Mouse (Mus musculus) monocyte, adult 5-6 weeks (primary cell): ENCODE data around the gene Arfip2. TPM values are rescaled to one million over a fixed set of nuclear protein-coding genes. Genes with fewer than 3 reads are reported as not detected.

Source experiments
- ATAC-seq: fragments of 153-309, 156-312 bp; replicated peaks from 2 replicates; pipeline ENCODE4 v1.8.0; 2017; ENCODE audit warnings: mild to moderate bottlenecking; ENCODE audit not compliant: low TSS enrichment, insufficient number of reproducible peaks, severe bottlenecking, poor library complexity, low FRiP score
- total RNA-seq: library from RNA; stranded (forward); fragments of 200-1000, 200-491, 200-594 nt; gene quantifications from 3 replicates; pipeline ENCODE4 v1.2.3, GENCODE M21; 2017

Gene Arfip2
- total RNA-seq = 35.1 to 41.9 TPM (median 38.1 TPM) in 3 replicates

DNA sequence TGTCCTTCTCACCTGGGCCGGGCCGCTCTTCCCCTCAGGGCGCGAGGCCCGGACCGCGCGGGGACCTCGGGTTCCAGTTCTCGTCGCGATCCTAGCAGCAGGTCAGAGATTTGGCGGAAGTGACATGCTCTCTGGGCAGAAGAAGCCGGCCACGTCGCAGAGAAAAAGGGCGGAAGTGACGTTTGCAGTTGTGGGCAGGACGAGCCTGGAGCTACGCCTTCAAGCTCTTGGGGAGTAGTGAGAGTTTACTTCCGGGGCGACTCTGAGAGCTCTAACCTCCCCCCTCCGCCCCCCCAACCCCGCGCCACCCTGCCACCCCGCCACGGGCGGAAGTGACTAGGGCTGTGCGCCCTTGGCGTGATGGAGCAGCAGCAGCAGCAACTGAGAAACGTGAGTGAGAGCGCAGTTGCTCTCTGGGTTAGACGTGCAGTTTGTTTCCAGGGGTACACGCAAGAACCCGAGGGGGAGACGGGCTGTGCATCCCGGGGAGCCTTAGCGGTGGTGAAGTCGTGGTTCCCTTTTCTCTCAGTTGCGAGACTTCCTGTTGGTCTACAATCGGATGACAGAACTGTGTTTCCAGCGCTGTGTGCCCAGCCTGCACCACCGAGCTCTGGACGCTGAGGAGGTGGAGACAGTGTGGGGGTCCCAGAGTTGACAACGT lies at the start of gene Arfip2, which contains the start of gene Gm45799:
Arfip2 (minus strand) TSS at position 184 of the 661 bp plus-strand sequence.
Gm45799 (plus strand) TSS at position 320 of the 661 bp plus-strand sequence.
- ATAC-seq = peak; percentile 91

DNA sequence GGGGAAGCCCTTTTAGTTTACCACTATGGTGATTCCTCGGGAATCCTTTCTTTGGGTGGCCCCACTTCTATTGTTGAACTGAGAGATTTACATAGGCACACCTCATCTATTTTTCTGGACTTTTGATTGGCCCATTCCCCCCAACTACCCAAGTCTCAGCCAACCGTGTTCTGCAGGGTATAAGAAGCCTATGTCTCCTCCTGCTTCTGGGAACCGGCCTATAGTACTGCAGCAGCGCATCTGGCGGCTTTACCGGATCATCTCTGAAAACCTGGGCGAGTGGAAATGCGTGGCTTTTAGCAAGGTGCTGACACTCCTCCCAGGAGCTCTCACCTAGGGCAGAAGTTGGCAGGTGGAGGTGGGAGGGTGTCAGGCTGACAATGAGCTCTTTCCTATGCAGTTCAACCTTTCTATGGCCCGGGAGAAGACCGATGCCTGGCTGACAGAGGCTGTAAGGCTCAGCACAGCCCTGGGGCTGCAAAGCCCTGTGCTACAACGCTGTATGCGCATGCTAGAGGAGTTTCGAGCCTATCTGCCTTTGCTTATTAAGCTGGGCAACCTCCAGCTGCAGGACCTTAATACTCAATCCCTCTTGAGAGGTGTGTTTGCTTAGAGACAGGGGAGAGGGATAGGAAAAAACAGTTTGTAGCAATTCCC lies 45.5 kb upstream of the Arfip2 start:
- no peak for ATAC-seq

DNA sequence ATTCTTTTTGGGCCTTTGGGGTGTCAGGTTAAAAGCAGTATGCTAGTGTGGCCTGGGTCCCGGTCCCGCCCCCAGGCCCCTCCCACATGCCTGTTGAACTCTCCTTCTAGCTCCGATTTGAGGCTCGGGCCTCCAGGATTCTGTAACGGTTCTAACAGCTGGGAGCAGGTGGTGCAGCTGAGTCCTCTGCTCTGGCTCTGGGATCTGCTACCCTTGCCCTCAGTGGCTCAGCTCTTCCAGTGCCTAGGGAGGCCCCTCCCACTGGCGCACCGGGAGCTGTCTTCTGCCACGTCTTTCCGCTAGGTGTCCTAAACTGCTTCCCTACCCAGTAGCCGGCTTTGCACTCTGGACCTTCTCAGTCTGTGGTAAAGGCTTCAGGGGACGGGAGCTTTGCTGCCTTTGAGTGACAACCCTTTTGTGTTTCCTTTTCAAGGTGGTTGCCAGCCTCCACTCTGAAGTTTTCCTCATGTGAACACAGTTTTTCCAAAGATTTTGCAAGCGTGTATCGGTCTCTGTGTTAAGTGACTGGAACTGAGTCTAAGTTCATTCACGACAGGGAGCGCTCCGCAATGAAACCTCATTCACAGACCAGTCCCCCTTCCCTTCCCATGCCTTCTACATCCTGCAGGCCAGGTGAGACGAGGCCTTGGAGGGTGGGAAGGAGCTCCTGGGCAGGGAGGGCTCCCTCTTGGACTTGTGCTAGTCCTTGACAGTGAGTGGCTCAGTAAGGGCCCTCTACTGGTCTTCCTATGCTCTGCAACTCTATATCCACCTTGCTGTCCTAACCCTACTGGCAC lies 10.6 kb upstream of the Arfip2 start, which contains the start of gene Dnhd1:
Dnhd1 (plus strand) TSS at position 189 of the 797 bp plus-strand sequence.
- peak; percentile 85 for ATAC-seq

DNA sequence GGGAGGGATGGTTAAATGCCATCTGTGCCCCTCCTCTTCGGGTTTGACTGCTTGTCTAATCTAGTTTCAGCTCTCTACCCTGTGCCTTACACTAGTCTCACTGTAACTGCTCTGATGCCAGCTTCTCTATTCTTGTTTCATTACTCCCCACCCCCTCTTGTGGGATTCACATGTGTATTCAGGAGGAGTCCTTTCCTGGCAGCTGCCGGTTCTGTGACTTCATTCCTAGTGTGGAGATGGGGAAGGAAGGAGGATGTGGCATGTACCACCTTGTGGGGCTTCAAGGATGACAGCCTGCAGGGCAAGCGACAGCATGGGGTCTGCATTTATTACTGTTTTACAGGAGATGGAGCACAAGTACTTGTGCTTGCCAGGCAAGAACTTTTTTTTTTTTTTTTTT lies 1.7 kb upstream of the Arfip2 start:
- no peak for ATAC-seq

DNA sequence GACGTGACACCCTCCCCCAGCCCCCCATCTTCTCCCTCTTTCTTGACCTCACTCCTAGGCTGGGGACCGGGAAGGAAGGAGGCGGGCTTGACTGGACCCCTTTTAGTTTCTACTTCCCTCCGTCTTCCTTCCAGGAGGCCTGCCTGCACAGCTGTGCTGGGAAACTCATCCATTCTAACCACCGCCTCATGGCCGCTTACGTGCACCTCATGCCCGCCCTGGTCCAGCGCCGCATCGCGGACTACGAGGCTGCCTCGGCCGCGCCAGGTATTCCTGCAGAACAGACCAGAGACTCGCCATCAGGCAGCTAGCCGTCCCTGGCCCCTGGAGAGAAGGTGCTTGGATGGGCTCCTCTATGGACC lies 659 bp upstream of the Arfip2 start:
- ATAC-seq = no peak; the same call in 1 of the 2 replicates

DNA sequence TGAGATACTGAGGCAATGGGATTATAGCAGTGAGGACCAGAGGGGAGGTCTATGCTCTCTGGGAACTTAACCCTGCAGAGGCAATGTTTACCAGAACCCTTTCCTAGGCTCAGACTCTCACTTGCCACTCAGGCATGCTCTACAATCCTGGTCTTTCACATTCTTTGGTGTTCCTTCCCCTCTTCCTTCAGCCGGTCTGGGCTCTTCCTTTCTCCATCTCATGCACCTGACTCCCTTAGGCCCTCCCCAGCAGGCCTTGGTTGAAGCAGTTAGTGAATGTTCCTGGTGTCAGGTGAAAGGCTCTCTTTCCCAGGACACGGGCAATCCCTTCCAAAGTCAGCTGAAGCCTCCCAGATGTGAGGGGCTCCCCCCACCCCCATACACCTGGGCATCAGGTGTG lies 460 bp downstream of the Arfip2 start, which contains the start of gene Timm10b:
Timm10b (plus strand) TSS at position 301 of the 400 bp plus-strand sequence.
- ATAC-seq = 0 out of 2 replicates have a peak, but pooled peaks have one; percentile 0

DNA sequence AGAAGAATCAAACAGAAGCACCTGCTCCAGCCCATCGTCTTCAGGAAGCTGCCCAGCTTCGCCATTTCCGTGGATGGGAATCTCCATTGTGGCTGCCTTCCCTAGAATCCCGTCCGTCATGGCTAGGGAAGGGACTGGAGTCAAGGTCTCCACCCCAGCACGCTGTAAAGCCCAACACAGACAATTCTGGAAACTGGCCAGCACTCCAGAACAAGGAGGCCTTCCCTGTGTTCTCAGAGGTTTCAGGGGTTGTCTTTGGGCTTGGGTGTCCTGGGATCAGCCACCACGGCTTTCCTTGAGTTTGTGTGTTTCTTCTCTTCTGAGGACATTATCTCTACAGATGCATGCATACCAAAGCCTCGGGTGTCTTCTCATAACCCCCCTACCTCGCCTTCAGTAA lies 912 bp downstream of the Arfip2 start:
- ATAC-seq = no peak

DNA sequence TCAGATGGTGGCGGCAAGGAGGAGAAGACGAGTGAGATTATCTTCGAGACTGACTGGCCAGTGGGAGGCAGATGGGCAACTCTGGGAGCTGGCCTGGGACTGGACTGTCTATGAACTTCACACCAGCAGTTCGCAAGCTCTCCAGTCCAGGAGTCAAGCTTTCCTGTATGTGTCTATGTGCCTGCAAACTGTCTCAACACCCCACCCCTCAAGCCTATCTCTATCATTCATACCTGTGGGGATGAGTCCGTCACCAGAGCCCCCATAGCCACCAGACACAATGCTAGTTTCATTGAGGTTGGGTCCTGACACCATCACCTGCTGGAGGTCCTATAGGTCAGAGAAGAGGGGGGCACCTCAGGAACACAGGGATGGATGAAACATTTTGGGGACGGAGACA lies 1.4 kb downstream of the Arfip2 start:
- no peak for ATAC-seq

DNA sequence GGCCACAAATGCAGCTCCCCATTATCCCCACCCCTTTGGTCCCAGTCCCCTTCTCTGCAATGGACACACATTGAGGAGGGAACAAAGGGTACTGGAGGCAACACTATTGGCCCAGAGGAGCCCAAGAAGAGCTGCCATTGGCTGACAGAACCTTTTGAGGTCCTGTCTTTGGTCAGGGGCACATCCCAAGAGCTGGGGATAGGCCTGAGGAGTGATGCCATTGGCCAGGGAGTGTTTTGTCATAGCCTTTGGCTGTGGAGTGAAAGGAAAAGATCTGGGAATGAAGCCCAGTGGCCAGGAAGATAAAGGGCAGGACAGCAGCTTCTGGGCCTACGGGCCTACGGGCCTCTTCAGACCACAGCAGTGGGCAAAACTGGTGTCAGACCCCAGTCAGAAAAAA lies 4.5 kb downstream of the Arfip2 start:
- no peak for ATAC-seq

DNA sequence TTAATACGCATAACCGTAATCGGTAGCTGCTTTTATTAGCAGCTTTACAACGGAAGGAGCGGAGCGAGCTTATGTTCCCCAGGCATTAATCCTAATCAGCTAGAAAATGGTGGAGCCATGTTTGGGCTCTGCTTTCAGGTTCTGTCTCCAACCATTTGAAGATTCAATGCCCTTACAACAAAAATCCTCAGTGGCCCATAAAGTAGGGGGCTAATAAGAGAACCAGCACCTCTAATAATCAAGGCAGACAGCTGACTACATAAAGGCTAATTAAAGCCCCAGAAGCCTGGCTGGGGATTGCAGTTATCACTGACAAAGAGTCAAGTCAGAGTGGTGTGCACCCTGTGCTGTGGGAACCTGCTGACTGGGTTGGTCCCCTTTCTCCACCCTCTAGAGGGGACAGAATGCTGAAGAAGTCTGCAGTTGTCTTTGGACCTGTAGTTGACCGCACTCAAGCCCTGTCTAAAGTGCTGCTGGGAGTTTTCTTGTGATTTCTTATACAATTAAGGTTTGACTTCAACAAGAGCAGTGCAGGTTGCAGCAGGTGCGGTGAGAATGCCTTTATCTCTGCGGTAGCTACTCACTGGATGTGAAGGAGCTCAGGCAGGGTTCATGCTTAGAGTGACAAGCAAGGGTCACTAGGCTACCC lies 5.8 kb downstream of the Arfip2 start:
- ATAC-seq = no peak

DNA sequence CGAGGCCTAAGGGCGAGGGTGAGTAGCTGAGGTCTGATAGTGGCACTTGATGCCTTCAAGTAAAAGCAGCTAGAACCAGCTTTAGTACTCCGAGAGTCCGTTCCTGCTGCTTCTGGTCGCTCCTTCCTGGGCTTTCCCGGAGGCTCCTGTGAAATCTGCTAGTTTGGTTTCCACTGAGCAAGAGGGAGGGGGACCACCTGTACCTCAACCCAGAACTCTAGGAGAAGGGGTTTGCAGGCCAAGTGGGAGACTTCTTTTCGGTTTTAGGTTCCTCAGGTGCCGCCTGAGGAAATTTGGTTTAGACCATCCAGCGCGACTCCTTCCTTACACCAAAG lies 6.4 kb downstream of the Arfip2 start:
- no peak for ATAC-seq

DNA sequence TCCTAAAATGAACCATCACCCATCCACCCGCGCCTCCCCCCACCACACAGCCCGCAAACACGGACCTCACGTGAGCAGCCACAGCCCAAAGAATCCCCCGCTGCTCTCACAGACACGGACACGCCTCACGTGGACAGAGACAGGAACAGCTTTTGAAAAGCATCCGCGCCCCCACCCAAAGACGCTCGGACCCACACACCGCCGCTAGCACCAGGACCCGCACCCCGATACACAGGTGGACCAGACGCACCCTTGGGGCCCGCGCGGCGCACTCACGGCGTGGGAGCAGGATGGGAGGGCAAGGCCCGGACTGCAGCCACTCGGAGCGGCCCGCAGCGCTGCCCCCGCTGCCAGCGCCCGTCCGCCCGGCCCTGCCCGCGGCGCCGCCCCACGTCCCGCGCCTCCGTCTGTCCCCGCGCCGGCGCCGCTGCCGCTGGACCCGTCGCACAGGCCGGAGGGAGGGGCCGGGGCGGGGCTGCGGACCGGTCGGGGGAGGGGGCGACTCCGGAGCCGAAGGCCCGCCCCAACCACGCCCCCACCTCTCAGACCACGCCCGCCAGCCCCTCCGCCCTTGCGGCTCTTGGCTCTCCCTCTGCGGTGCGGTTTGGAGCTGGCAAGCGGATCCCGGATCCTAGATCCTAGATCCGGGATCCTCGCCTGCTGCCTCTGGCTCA lies 7.0 kb downstream of the Arfip2 start, which contains the start of gene Trim3:
Trim3 (minus strand) TSS at position 445 of the 674 bp plus-strand sequence.
- ATAC-seq = peak; percentile 41; the same call in 1 of the 2 replicates

DNA sequence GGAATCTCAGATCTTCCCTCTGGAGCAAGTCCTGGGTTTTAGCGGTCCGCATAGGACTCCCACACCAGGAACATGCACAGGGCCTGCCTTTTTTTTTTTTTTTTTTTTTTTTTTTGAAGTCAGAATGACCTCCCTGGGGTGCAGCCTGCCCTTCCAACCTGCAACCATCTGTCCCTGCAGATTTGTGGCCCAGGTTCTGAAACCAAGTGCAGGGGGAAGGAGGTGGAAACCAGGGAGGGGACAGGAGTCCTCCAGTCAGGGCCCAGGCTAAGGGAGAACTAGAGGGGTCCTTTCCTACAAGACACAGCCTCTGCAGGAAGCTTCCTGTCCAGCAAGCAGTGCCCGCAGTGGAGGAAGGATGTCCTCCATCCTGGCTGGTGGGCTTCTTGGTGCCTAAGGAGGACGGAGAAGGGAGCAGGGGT lies 7.7 kb downstream of the Arfip2 start:
- no peak for ATAC-seq

DNA sequence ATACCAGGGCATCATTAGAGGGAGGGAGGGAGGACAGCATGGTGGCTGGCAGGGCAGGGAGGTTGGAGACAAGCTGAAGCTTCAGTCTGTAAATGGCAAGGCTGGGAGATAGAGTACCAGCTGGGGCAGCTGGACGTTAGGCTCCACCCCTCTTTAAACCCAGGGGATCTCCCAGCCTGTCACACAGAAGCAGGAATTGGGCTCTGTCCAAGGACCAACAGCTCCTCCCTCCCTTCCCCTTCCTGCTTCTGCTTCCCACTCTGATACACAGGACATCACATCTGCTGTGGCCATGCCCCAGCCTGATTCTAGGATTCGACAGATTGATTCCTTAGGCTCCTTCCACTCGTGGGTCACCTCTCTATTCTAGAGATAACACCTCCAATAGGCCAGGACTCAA lies 11.6 kb downstream of the Arfip2 start:
- peak; percentile 46 for ATAC-seq

DNA sequence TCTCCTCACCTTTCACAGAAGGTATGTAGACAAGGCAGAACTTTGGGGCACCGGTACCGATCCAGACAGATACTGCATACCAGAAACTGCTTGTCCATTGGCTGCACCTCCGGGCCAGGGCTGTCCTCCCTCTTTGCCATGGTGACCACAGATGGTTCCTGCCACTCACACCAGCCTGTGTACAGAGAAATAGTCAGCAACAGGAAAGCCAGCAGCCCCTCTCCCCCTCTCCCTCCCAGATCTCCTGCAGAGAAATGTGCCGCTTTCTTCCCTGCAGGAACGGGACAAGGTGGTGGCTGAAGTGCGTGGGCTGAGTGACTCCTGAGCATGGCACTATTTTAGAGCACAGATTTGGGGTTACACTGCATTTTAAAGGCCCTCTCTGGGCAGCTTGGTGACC lies 14.8 kb downstream of the Arfip2 start:
- no peak for ATAC-seq

DNA sequence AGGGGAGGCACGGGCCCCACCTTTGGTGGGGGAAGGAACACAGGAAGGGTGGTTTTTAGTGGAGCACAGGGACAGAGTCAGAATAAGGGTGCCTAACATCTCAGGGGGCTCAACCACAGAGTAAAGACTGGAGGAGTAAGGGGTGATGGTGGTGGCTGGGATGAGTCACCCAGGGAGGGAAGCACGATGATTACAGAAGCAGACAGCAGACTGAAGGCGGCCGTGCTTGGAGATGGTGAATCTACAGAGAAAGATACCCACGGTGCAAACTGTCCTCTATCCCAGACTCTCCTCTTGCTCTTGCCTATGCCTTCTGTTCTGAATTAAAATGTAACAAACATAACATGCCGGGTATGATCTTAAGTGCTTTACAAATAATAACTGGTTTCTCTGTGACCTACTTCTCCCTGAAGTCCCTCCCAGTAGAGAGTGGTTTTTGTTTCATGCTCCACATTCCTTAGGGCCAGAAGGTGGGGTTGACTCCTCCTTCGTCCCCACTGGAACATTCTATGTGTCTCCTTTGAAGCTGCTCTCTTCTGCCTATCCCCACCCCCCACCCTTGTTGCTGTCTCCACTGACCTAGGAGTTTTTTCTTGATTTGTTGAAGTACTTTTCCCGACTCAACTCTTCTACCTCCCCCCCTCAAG lies 18.4 kb downstream of the Arfip2 start:
- no peak for ATAC-seq

DNA sequence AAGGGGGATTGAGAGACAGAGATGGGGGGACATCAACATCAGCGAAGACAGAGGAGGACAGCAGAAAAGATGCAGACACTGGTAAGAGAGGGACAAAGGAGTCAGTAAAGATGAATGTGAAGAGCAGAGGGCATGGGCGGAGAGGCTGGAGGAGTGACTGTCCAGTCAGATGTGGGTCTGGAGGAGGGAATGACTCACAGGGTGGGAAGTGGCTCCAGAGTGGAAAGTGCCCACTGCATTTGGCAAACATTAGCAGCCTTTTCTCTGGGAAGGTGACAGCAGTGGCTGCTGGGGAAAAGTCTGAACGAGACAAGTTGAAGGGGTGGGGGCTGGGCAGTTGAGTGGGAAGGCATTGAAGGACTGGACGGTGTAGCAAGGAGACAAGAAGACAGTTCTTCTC lies 19.2 kb downstream of the Arfip2 start:
- ATAC-seq = no peak

DNA sequence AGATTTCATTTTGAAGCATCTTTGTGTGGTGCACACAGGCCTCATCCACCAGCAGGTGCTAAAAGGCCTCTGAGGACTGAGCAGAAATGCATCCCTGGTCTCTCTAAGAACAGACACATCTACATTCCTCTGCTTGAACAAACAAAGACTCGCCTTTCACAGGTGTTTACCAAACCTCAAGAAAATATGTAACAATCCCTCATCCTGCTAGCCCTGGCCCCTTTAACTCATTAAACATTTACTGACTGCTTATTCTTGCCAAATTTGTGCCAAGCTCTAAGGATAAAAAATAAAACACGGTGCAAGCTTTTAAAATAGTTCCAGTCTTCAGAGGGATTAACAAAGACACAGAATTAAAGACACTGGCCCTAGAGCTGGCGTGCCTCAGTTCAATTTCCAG lies 20.5 kb downstream of the Arfip2 start:
- ATAC-seq = no peak
